ENCODE assay signal across 25 mouse cellular contexts in genomic region chr5:141824739-141825379, GRCm38 (mm10).
A peak's percentile ranks its signal among the peaks of the same experiment; 100 is the strongest.
DNase-seq lines count a peak whose midpoint lies in the region; ATAC-seq and TF ChIP-seq lines count a peak whose summit lies in the region.
"Had no signal": no experiment of that assay in that cellular context is flagged by ENCODE, and none has a peak within 500 bp of the region (broad histone marks: within the 10 kb centered on the region; RNA-seq: fewer than 3 reads in every experiment).

No protein-coding gene starts in this region.

- 44% methylated on average over 16 of the region's 16 CpGs for WGBS in liver, embryonic 13.5 days (ENCODE audit: insufficient replicate concordance)
- 49% methylated on average over 16 of the region's 16 CpGs for WGBS in liver, embryonic 12.5 days (ENCODE audit: insufficient replicate concordance)
- 78% methylated on average over 16 of the region's 16 CpGs for WGBS in midbrain, embryonic 14.5 days
- 86% methylated on average over 16 of the region's 16 CpGs for WGBS in midbrain, embryonic 16.5 days
- WGBS in lung, adult 2 months: 57% methylated on average over 16 of the region's 16 CpGs

- no peak for TF ChIP-seq CTCF in lung, adult 2 months (IDR thresholded peaks at IDR 0.05; ENCODE audit: insufficient read depth, low read length)

- no peak for DNase-seq in liver, embryonic 13.5 days
- peak; percentile 18 for DNase-seq in midbrain, embryonic 14.5 days
- DNase-seq in lung, adult 2 months: no peak
- DNase-seq in adrenal gland, postnatal 25 days: no peak
- DNase-seq: adrenal gland, adult 8-10 months; cerebellum, adult 11-12 months; cerebellum, adult 8-10 months; cerebellum, postnatal 10 days; cerebellum, postnatal 36 days; forebrain, postnatal 0 days; gastrocnemius, adult 2 months; gastrocnemius, postnatal 14 days; heart, adult 18-20 months; heart, postnatal 10 days; heart, postnatal 4 days had no signal

- H3K4me1 ChIP-seq in liver, embryonic 13.5 days (replicated peaks): no peaks in the 10 kb centered on the region; the same call in 1 of the 2 replicates
- H3K4me1 ChIP-seq in liver, embryonic 12.5 days: no peaks in the 10 kb centered on the region
- H3K4me1 ChIP-seq in midbrain, embryonic 14.5 days (ENCODE audit: control insufficient read depth, insufficient read depth, low read length): no peaks in the 10 kb centered on the region
- H3K4me1 ChIP-seq in midbrain, embryonic 16.5 days (ENCODE audit: control insufficient read depth, insufficient read depth, low read length): no peaks in the 10 kb centered on the region
- no peaks in the 10 kb centered on the region for H3K4me1 ChIP-seq in lung, adult 2 months (ENCODE audit: control insufficient read depth, insufficient read depth, low read length)
- H3K4me1 ChIP-seq: forebrain, embryonic 10.5 days; heart, embryonic 12.5 days; heart, embryonic 15.5 days; hindbrain, embryonic 15.5 days had no signal

- H3K4me2 ChIP-seq in liver, embryonic 13.5 days: no peak overlapping the region
- no peak overlapping the region for H3K4me2 ChIP-seq in liver, embryonic 12.5 days
- no peak overlapping the region for H3K4me2 ChIP-seq in midbrain, embryonic 14.5 days (ENCODE audit: low read length)
- H3K4me2 ChIP-seq in midbrain, embryonic 16.5 days (ENCODE audit: low read length): no peak overlapping the region
- H3K4me2 ChIP-seq: heart, embryonic 12.5 days; heart, embryonic 15.5 days; hindbrain, embryonic 12.5 days; hindbrain, embryonic 15.5 days had no signal

- 0 out of 2 replicates have a peak, but pooled peaks have one; percentile 12 for ATAC-seq in liver, embryonic 13.5 days (ENCODE audit: low read depth)
- ATAC-seq in liver, embryonic 12.5 days: no peak
- no peak for ATAC-seq in midbrain, embryonic 14.5 days (ENCODE audit: low FRiP score, low TSS enrichment)
- no peak for ATAC-seq in midbrain, embryonic 16.5 days
- peak; percentile 43; the same call in 1 of the 2 replicates for ATAC-seq in megakaryocyte, adult 5-6 weeks (ENCODE audit: poor library complexity, severe bottlenecking)
- ATAC-seq: activated CD4-positive, CD25-positive, alpha-beta regulatory T cell, adult 4 months; forebrain, embryonic 14.5 days; forebrain, postnatal 0 days had no signal

- no peaks in the 10 kb centered on the region for H3K27me3 ChIP-seq in liver, embryonic 13.5 days
- no peaks in the 10 kb centered on the region for H3K27me3 ChIP-seq in liver, embryonic 12.5 days (replicated peaks)
- H3K27me3 ChIP-seq in midbrain, embryonic 14.5 days (ENCODE audit: control insufficient read depth, insufficient read depth, low read length): no peaks in the 10 kb centered on the region
- no peaks in the 10 kb centered on the region for H3K27me3 ChIP-seq in midbrain, embryonic 16.5 days (ENCODE audit: control insufficient read depth, insufficient read depth, low read depth, low read length)
- H3K27me3 ChIP-seq: heart, embryonic 12.5 days; heart, embryonic 15.5 days; hindbrain, embryonic 12.5 days; hindbrain, embryonic 15.5 days had no signal

- H3K36me3 ChIP-seq in liver, embryonic 13.5 days: no peaks in the 10 kb centered on the region
- H3K36me3 ChIP-seq in liver, embryonic 12.5 days: no peaks in the 10 kb centered on the region
- H3K36me3 ChIP-seq in midbrain, embryonic 14.5 days (ENCODE audit: control insufficient read depth, insufficient read depth, low read length): no peaks in the 10 kb centered on the region
- H3K36me3 ChIP-seq in midbrain, embryonic 16.5 days (ENCODE audit: control insufficient read depth, insufficient read depth, low read length): no peaks in the 10 kb centered on the region
- H3K36me3 ChIP-seq: forebrain, embryonic 10.5 days; heart, embryonic 12.5 days; heart, embryonic 15.5 days; hindbrain, embryonic 12.5 days; hindbrain, embryonic 15.5 days had no signal

- no peaks in the 10 kb centered on the region; the same call in 1 of the 2 replicates for H3K9me3 ChIP-seq in liver, embryonic 13.5 days (replicated peaks)
- 0 out of 2 replicates have a peak, but pooled peaks cover 2% of the 10 kb centered on the region for H3K9me3 ChIP-seq in liver, embryonic 12.5 days (replicated peaks)
- H3K9me3 ChIP-seq in midbrain, embryonic 14.5 days (ENCODE audit: control insufficient read depth, low read length): peaks cover 3% of the 10 kb centered on the region; the same call in 1 of the 2 replicates
- no peaks in the 10 kb centered on the region for H3K9me3 ChIP-seq in midbrain, embryonic 16.5 days (replicated peaks; ENCODE audit: control insufficient read depth, low read length, poor library complexity, severe bottlenecking)
- H3K9me3 ChIP-seq: forebrain, embryonic 10.5 days; heart, embryonic 15.5 days; hindbrain, embryonic 12.5 days; hindbrain, embryonic 15.5 days had no signal

- no peak for TF ChIP-seq POLR2A in lung, adult 2 months (IDR thresholded peaks at IDR 0.05; ENCODE audit: borderline replicate concordance, extremely low read depth, low read depth, low read length)

- no peak overlapping the region for H3K4me3 ChIP-seq in liver, embryonic 13.5 days (replicated peaks)
- no peak overlapping the region for H3K4me3 ChIP-seq in liver, embryonic 12.5 days
- H3K4me3 ChIP-seq in midbrain, embryonic 14.5 days (replicated peaks; ENCODE audit: low read depth, low read length): no peak overlapping the region
- no peak overlapping the region for H3K4me3 ChIP-seq in midbrain, embryonic 16.5 days (ENCODE audit: low read depth, low read length)
- H3K4me3 ChIP-seq in lung, adult 2 months (replicated peaks; ENCODE audit: extremely low read depth, low read depth, low read length): no peak overlapping the region
- H3K4me3 ChIP-seq: forebrain, embryonic 10.5 days; gastrocnemius, adult 2 months; heart, embryonic 12.5 days; heart, embryonic 15.5 days; hindbrain, embryonic 12.5 days; hindbrain, embryonic 15.5 days had no signal

- no peak overlapping the region for H3K9ac ChIP-seq in liver, embryonic 13.5 days
- H3K9ac ChIP-seq in liver, embryonic 12.5 days: no peak overlapping the region
- no peak overlapping the region for H3K9ac ChIP-seq in midbrain, embryonic 14.5 days (replicated peaks; ENCODE audit: low read length)
- no peak overlapping the region for H3K9ac ChIP-seq in midbrain, embryonic 16.5 days (ENCODE audit: low read depth, low read length)
- H3K9ac ChIP-seq: forebrain, postnatal 0 days; heart, embryonic 12.5 days; heart, embryonic 15.5 days; hindbrain, embryonic 12.5 days; hindbrain, embryonic 15.5 days had no signal

- no peak overlapping the region for H3K27ac ChIP-seq in liver, embryonic 13.5 days
- H3K27ac ChIP-seq in liver, embryonic 12.5 days: no peak overlapping the region
- no peak overlapping the region for H3K27ac ChIP-seq in midbrain, embryonic 14.5 days (replicated peaks; ENCODE audit: low read depth, low read length)
- H3K27ac ChIP-seq in midbrain, embryonic 16.5 days (ENCODE audit: low read length): no peak overlapping the region
- H3K27ac ChIP-seq: forebrain, embryonic 10.5 days; gastrocnemius, adult 2 months; heart, embryonic 15.5 days; hindbrain, embryonic 12.5 days; hindbrain, embryonic 15.5 days had no signal

Comparison
In these comparisons a context has a peak if more than half of its experiments do, and no peak if none do; other contexts are left out.
1. ATAC-seq: peak in liver, embryonic 13.5 days (single experiment) and megakaryocyte, adult 5-6 weeks (single experiment); none in liver, embryonic 12.5 days (single experiment), midbrain, embryonic 14.5 days (single experiment) and midbrain, embryonic 16.5 days (single experiment).